Mouse (Mus musculus) liver, adult 2 months (tissue): ENCODE results near the gene Rnf10.

Source experiments
- CTCF ChIP-seq: fragments of 200-500 bp; IDR thresholded peaks from 2 replicates; pipeline ENCODE4 v1.5.1; 2011; ENCODE audit warnings: low read depth, low read length, control low read depth
- POLR2A ChIP-seq: fragments of 200-500 bp; IDR thresholded peaks from 2 replicates; pipeline ENCODE4 v1.6.1; 2011; ENCODE audit warnings: low read length, control low read depth; ENCODE audit not compliant: insufficient read depth; ENCODE audit errors: extremely low read depth

DNA sequence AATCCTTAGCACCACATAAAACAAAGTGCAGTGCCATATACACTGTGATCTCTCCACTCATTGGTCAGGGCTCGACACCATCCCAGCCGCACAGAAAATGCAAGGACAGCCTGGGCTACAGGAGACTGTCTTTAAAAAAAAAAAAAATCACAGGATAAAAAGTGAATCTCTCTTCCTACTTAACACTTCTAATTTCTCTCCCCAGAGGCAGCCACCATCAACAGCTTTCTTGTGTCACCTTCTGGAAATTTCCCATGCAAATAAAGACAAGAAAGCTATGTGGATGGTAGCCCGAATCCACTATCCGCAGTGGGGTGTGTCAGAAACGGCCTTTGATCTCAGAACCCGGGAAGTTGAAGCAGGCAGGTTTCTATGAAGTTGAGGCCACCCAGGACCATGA is 40.2 kb downstream of the Rnf10 start:
- no peak for TF ChIP-seq CTCF
- no peak for TF ChIP-seq POLR2A
